Mouse (Mus musculus) thymus, postnatal 25 days (tissue): Measurements from ENCODE around the gene Dusp23.
A peak's percentile ranks its signal among the peaks of the same experiment; 100 is the strongest.

Experiments used
- DNase-seq: peaks from one replicate; pipeline ENCODE4 v3.0.0; 2022

The Dusp23 gene

DNA sequence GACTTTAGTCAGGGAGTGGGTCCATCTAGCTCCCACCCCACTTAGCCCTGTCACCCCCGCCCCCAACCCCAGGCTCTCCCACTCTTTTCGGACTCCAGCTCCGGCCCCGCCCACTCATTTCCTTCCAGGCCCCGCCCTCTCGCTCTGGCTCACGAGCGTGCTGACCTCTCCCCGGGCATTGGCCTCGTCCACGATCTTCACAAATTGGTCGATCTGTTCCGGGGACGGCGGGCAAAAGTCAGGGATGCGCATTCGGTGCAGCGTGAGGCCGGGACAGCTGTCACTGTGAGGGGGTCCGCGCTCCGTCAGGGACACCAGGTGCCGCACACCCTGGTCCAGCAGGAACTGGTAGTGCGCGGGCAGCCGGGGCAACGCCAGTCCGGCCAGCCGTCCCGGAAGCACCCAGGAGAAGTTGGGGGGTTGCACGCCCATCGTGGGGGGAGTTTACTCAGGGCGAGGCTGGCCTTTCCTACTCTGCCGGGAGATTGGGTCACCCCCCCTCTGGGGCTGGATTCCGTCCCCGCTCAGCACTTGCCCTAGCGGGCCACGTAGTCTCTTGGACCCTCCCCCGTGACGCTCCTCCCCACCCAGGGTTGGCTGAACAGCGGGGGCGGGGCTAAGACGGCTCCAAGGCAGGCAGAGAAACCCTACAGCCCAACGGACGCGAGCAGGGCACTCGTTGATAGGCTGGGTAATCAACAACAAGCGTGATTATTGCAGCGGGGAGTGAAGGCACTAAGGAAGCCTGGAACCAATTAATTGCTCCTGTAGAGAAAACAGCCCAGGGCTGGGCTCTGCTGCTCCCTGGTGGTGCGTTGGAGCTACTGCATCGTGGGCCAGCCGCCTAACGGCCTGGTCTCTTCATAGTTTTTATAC, at the start of gene Dusp23:
Gene Dusp23 (minus strand): TSS at position 512 of the 876 bp plus-strand sequence.
- peak; percentile 93 for DNase-seq

DNA sequence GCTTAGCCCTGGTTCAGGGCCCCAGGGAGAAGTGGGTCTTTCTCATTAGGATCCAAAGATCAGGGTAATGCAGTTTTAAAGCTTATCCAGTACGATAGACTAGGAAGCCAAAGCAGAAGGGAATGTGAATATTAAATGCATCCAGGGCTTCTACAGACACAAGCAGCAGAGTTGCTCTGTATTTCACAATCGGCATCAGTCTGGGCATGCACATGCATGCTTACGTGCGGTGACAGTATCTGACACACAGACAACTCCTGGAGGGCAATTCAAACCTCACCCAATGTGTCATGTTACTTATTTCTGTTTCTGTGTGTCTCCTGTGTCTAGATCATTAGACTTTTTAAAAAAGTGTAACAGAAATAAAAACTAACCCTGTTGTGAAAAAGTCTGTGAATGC, 48.0 kb upstream of the Dusp23 start:
- DNase-seq: no peak

DNA sequence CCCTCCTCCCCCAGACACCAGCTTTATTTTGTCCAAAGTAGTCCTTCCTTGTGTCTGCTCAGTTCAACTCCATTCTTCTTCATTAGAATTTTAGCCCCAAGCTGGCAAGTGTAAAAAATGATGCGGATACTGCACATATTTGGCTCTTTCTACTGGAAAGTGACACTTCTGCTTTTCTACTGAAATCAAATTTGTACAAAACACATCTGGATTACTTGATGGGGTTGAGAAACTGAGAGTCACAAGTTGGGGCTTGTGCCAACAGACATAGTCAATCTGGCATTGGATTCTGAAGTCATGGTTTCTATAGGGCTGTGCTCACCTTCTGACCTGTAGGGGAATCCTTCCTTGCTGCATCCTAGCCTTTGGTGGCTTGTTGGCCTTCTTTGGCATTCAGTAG, 38.0 kb upstream of the Dusp23 start:
- DNase-seq: no peak

DNA sequence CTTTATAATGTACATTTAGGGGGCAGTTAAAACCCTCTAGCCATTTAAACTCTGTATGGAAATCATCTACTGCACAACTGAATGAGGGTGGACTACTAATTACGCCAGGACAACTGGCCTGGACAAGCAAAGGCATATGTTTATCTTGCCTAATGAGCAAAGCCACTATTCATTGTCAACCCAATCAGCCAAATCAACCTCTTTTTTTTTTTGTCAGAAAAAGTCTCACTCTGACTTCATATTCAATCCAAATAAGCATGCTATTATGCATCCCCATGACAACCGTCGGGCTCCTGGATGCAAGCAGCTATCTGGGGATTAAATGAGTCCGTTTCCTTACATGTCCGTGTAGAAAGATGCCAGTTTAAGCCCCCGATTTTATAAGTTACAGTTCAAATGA, 34.8 kb upstream of the Dusp23 start:
- DNase-seq: no peak

DNA sequence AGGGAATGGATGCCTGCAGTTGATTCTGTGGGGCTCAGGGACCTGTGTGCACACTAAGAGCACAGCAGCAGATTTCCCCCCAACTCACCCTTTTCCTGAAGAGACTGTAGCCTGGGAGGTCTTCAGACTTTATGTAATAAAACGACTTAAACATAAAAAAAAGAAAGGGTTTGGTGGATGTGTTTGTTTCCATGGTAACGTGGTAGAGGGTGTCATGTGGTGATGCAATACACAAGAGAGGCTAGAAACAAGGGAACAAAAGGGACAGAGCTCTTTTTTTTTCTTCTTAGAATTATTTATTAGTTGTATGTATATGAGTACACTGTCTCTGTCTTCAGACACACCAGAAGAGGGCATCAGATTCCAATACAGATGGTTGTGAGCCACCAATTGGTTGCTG, 32.7 kb upstream of the Dusp23 start:
- DNase-seq: no peak

DNA sequence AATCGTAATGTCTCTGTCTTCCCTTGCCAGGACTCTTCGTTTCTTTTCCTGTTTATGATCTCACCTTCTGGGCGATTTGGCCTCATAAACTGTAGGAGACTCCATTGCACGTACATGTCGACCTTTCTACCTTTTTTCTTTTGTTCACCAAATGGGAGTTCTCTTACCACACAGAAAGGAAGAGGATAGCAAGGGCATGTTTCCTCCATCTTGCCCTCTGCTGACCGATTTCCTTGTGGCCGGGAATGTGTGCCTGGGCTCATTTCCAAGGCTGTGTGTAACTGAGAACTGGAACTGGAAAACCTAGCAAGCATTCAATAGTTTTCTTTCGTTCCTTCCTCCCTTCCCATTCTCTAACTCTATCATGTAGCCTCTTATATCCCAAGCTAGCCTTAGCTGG, 26.9 kb upstream of the Dusp23 start:
- DNase-seq: no peak

DNA sequence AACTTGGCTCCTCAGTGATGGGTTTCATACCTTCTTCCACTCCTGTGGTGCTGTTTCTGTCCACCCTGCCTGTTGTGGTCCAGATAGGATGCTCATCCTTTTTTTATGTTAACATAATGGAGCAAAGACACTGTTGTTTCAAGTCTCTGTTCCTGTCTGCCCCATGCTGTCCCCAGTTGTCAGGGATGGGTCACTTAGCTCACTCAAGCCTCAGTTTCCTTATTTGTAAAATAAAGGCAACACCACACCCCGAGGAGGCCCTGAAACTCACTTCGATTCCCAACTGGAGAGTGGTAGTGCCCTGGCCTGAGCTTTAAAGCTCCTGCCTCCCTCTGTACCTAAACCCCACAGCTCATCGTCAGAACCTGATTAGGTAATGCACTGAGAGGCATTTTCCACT, 24.5 kb upstream of the Dusp23 start:
- no peak for DNase-seq

DNA sequence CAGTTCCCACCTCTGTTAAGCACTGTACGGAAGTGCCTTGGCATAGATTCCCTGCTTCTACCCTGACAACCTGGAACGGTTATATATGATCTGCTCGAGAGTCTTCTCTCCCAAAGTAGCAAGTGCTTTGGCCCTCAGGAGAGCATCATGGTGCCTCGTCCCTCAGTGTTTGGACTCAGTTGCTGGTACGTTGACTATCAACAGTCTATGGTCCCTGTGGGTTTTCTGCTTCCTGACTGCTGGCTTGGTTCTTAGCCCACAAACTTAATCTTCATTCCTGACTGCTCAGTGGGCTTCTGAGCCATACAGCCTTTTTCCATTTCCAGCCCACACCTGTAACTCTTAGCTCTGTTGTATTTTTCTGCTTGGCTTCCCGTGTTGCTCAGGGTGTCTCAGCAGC, 21.1 kb upstream of the Dusp23 start:
- DNase-seq: no peak

DNA sequence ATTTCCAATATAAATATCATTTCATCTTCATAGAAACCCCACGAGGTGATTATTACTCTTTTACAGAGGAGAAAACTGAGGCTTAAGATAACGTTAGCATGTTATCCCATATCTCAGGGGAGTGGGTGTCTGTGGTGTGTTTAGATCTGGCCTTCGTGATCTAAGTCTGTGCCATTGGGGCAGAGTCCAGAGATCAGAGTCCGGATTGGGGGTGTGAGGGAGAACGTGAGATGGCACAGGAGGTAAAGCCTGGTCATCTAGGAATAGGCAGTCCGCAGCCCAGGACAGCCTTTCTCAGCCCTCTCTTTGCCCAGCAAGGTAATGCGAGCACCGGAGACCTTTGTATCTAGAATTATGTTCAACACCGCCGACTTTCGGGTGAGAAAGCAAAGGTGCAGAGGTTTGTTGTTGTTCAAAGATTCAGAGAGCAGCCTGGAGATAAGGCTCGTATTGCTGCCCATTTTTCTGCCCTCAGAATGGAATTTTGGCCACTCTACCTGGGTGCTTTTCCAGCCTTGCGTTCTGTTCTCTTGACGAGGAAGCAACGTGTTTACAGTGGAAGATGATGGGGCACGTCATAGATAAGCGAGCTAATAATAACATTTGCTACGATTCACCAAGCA, 19.4 kb upstream of the Dusp23 start:
- no peak for DNase-seq

DNA sequence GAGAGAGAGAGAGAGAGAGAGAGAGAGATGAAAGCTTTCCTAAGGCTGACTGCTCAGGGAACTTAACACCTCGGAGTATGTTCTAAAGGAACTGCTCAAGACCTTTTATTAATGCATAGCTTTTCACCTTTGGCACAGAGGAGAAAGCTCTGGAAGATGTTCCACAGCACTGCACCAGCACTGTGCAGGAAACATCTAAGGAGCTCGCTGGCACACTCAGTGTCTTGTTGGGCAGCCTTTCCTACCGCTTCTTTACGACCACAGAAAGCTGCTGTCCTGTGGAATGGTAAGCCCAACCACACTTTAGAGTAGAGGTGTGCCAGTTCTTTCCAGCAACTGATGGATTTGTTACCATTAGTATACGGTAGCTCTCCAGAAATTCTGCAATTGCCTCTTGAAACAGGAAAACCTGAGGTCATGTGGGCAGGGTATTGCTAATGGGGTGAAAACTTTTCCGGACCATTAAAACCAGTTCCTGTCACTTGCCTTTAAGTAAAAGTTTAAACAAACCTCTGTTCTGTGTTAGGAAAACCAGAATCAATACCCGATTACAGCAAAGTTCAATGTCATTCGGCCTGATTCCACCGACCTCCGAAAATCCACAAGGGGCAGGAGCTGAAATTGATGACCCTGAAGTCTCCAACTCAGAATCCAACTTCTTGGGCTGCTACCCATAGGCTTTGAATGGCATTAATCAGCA, 18.7 kb upstream of the Dusp23 start:
- no peak for DNase-seq

DNA sequence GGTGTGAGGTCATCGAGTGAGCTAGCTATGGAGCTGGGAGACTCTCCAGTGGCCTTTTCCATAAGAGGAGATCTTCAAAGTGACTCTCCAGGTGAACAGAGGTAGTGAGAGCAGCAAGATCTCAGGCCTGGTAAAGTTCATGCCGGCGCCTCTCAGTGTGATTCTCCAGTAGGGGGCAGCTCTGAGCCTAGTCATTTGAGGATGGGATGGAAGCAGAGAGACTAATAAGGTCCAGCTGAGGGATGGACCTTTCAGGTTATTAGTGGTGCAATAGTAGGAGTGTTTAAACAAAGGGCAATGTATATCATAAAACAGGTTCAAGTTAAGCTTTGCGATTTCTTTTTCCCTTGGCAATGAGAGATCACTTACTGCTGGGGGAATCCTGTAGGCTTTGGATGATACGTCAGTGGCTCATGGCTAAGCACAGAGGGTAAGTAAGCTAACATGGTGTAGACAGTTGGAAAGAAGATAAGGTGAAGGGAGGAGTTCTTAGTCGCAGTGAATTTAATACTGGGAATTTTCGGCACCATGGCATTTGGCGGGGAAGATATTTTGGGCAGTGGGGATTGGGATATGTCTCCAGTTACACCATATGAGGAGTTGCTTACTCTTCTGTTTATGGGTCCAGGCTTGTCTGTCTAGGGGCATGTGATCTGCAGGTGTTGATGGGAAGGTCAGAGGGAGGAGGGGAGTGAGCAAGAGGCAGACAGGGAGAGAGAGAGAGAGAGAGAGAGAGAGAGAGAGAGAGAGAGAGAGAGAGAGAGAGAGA, 17.9 kb upstream of the Dusp23 start:
- DNase-seq: no peak

DNA sequence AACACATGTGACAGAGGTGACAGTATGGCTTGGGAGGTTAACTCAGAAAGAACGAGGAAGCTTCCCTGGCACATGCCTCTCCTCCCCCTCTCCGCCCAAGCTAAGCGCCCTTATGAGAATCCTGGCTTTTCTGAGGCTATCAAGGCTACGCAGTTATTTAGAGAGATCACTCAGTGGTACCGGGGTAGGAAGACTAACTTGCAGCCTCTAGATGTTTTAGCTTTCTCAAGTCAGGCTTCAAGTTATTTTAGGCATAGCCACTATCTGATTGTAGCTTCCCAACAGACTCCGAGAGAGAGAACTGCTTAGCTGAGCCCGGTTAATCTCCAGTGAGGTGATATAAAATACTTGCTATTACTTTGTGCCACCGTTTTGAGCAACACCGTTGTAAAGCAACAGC, 16.6 kb upstream of the Dusp23 start:
- no peak for DNase-seq

DNA sequence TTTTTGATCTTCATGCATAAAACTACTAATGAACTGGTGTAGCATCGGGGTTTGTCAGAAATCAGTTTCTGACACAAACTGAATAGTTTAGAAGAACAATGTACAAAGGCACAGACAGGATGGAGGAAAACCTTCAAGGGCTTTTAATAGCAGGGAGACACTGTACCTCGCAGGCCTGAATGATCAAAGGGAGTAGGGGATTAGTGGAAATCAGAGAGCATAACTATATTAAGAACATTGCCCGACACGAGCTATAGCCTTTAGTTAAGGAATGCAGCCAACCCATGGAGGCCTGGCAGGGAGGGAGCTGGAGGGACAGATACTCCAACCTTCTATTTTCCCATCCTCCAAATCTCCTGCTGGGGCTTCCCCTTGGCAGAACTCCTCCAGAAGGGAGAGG, 14.5 kb upstream of the Dusp23 start:
- no peak for DNase-seq

DNA sequence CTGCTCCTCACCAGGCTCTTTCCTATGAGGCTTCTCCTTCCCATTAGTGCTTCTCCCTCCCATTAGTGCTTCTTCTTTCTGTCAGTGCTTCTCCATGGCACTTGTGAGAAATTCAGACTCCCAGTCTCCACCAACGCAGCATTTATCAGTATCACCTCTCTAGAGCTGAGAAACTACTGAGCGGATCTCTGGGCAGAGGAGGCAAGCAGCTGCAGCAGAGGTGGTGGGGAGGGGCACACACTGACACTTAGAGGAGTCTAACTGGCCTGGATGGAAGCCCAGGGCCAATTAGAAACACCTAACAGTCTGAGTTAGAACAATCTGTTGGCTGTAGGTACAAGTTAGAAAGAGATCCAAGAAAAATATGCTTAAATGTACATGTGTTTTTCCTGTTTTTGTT, 6.0 kb upstream of the Dusp23 start:
- no peak for DNase-seq

DNA sequence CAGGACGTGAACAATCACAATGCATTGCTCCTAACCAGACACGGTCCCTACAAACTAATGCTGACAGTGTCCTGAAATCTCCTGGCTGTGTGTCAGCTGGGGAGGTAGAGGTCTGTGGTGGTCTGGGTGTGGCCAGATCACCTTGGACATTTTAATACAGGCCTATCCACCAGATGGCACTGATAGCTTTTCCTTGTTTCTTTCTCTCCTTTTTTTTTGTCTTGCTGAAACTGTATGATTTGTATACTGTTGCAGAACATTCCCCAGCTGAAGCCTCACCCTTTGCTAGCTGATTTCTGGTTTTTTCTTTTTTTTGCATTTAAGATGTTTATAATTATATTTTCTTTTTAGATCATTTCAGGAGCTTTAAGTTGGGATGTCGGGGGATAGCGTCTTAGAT, 5.0 kb upstream of the Dusp23 start:
- no peak for DNase-seq

DNA sequence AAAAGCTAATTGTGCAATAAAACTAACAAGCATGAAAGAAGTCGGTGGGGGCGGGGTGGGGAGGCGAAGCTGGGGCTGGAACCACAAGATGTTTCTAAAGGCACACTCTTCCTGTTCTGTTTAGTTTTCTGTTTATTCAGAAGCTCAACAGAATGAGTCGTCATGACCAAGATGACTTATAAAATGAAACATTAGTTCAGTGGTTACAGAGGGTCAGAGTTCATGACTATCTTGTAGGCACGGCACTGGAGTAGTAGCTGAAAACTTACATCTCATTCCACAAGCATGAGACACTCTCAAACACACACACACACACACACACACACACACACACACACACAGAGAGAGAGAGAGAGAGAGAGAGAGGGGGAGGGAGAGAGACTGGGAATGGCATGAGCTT, 3.5 kb upstream of the Dusp23 start:
- DNase-seq: no peak

DNA sequence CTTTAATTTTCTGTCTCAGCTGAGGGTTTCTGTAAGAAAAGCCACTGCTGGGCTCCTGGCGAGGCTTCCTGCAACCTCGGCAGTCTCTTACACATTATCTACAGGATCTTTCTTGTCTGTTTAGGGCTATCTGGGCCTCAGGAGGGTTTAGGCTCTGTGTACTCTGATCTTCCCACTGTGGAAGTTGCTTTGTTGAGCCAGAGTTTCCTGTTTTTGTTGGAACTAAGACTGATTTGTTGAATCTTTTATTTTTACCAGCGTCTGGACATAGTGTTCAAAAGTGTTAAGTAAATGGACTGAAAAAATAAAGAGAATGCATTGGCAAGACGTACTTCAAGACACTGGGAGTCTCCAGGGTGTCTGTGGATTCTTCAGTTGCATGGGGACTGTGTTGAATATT, 2.5 kb upstream of the Dusp23 start:
- DNase-seq: no peak

DNA sequence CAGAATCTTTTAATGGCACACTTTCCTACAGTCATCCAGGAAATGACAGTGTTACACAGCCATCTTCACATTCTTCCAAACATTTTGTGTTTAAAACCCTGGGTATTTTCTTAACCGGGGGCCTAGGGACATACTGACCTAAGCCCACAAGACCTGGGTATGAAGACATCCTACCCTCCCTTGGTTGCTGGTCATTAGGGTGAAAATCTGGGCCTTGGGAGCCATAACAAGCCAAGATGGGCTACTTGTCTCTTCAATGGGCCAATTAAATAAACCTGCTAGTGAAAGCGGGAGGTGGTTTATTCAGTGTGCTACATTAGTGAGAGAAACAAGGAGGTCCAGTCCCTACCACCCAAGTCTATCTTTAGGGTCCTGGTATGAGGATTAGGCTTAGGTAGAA, 1.4 kb upstream of the Dusp23 start:
- no peak for DNase-seq

DNA sequence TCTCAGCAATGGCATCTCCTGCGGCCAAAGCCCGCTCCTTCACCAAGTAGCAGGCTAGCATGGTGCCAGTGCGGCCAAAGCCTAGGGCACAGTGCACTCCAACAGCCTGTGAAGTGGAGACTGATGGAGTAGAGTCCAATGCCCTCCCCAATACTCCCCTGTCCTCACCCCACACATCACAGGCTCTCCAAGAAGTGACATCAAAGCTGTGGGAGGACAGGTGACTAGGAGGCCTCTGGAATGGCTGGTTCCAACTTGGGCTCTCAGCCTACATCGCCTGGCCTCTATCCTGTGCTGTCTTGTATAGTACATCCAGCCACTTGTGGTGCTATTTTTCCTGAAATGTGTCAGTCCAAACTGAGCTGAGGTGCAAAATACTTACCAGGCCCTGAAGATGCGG, 1.0 kb downstream of the Dusp23 start:
- DNase-seq: no peak

DNA sequence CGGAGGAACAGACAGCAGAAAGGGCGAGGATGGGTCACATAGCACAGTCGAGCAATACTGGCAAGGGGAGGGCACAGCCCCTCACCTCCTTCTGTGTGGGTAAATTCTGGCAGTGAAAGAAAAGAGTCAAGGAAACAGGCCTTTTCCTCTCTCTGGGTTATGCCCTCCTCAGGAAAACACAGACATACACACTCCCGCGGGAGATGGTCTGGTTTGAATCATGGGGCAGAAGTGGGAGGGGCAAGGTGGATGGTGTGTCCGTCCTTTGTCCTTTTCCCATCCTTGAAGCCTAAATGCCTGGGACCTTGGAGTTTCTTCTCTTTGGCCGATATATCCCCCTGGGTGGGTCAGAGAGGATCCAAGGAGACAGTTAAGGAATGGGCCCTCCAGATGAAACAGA, 2.9 kb downstream of the Dusp23 start:
- no peak for DNase-seq

DNA sequence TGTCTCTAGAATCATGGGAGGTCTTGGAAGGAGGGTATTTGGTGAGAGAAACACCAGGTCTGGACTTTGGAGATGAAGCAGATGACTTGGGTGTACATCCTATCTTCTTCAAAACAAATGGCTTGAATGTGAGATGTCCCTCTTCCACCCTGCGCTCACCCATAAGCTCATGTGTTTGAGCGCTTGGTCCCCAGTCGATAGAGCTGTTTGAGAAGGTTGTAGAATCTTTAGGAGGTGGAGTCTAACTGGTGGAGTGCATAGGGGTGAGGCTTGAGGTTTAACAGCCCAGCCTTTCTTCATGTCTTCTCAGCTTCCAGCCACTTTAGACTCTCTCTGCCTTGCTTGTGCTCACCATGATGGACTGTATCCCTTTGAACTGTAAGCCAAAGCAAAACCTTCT, 6.5 kb downstream of the Dusp23 start:
- no peak for DNase-seq

DNA sequence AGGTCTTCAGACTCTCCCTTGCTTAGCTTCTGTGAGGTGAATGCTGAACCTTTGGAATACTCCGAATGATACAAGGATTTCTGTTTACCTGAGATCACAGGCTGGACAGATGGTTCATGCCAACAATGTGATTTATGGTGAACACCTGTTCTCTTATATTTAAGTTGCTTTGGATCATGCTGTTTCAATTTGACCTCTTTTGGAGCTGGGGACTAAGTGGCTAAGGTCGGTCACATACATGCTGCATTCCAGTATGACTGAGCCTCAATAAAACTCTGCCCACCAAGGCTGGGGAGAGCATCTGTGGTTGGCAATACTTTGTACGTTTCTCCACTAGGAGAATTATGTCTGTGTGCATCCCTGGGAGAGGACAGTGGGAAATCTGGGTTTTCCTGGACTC, 8.7 kb downstream of the Dusp23 start:
- no peak for DNase-seq

DNA sequence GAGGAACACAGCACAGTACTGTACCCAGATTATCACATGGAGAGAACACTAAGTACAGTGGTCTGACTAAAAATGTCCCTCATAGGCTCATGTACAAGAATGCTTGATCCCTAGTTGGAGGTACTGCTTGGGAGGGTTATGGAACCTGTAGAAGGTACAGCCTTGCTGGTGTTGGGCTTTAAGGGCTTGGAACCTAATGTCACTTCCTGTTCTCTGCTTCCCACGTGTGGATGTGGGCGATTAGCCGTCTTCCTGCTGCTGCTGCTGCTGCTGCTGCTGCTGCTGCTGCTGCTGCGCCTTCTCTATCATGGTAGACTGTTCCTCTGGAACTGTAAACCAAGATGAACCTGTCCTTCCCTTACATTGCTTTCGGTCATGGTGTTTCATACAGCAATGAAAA, 9.2 kb downstream of the Dusp23 start:
- DNase-seq: no peak
